Mouse (Mus musculus) gastrocnemius, postnatal 14 days (tissue): Measurements from ENCODE around the gene Lingo3. TPM values are rescaled to one million over a fixed set of nuclear protein-coding genes. Genes with fewer than 3 reads are reported as not detected.

Source experiments
- DNase-seq: peaks from one replicate; pipeline ENCODE4 v3.0.0; 2021; ENCODE audit warnings: mixed read lengths
- intact Hi-C: fragments of 180-260 bp; cut with DNase I; formaldehyde crosslinking; loops from one replicate; pipeline ENCODE4 v1.15.1; 2025; ENCODE audit warnings: low total_unique reads
- total RNA-seq, 2 experiments: library from RNA; stranded (reverse); gene quantifications; 2 replicates each; pipeline ENCODE4 v1.2.3; 2021

Gene Lingo3
- total RNA-seq, 2 experiments from 2014 or later, result 11.3 to 24.5 TPM

GRCm38 (mm10) chr10:80807057-80807627 is 36.7 kb downstream of the Lingo3 start:
- DNase-seq, result peak; percentile 80
- intact Hi-C loops, result loop anchor here (10.0 kb wide), 1 partner anchor 188 kb away; no protein-coding TSS in a partner anchor

GRCm38 (mm10) chr10:80806341-80807056 is 37.3 kb downstream of the Lingo3 start:
- DNase-seq, result no peak
- intact Hi-C loops, result loop anchor here (10.0 kb wide), 1 partner anchor 188 kb away; no protein-coding TSS in a partner anchor

- peak; percentile 82 for DNase-seq
- intact Hi-C loops, result loop anchor here (10.0 kb wide), 1 partner anchor 189 kb away; no protein-coding TSS in a partner anchor
Measured at GRCm38 (mm10) chr10:80805925-80806324, 37.9 kb downstream of the Lingo3 start.

- intact Hi-C loops, result loop anchor here (10.0 kb wide), 1 partner anchor 189 kb away; no protein-coding TSS in a partner anchor
- DNase-seq, result no peak
Measured at GRCm38 (mm10) chr10:80805322-80805721, 38.5 kb downstream of the Lingo3 start.

GRCm38 (mm10) chr10:80804916-80805315 is 38.9 kb downstream of the Lingo3 start, which contains the start of gene Amh:
Gene Amh, plus strand, starts transcription at chr10:80805243.
- intact Hi-C loops, result loop anchor here (10.0 kb wide), 1 partner anchor 190 kb away; no protein-coding TSS in a partner anchor

DNA sequence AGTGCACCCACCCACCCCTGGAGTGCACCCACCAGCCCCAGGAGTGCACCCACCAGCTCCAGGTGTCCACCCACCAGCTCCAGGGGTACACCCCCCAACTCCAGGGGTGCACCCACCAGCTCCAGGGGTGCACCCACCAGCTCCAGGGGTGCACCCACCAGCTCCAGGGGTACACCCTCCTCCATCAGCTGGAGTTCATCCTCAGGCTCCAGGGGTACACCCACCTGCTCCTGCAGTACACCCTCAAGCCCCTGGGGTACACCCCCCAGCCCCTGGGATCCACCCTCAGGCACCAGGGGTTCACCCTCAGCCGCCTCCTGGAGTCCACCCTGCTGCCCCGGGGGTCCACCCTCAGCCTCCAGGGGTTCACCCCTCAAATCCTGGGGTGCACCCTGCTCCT is 39.5 kb downstream of the Lingo3 start:
- no peak for DNase-seq
- intact Hi-C loops, result loop anchor here (10.0 kb wide), 1 partner anchor 190 kb away; no protein-coding TSS in a partner anchor

More at GRCm38 (mm10) chr10:80804916-80805315, 38.9 kb downstream of the Lingo3 start, which contains the start of gene Amh:
- no peak for DNase-seq

DNA sequence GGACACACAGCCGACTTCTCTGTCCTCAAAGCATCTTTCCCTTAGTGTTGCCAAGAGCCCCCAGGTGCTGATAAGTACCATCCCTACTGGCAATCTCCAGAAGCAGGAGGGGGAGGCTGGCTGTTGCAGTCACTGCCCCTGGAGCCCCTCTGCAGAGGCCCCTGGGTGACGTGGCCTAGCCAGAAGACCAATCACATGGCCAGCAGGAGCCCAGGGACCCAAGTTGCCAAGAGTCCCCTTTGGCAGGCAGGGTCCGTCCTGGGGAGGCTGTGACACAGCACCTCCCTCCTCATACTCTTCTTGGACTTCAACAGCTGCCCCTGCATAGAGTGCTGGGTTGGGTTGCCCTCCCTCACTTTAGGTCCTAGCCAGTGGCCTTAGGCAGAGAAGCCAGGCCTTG is 40.8 kb downstream of the Lingo3 start:
- no peak for DNase-seq
- intact Hi-C loops, result loop anchor here (10.0 kb wide), 1 partner anchor 192 kb away; no protein-coding TSS in a partner anchor

DNA sequence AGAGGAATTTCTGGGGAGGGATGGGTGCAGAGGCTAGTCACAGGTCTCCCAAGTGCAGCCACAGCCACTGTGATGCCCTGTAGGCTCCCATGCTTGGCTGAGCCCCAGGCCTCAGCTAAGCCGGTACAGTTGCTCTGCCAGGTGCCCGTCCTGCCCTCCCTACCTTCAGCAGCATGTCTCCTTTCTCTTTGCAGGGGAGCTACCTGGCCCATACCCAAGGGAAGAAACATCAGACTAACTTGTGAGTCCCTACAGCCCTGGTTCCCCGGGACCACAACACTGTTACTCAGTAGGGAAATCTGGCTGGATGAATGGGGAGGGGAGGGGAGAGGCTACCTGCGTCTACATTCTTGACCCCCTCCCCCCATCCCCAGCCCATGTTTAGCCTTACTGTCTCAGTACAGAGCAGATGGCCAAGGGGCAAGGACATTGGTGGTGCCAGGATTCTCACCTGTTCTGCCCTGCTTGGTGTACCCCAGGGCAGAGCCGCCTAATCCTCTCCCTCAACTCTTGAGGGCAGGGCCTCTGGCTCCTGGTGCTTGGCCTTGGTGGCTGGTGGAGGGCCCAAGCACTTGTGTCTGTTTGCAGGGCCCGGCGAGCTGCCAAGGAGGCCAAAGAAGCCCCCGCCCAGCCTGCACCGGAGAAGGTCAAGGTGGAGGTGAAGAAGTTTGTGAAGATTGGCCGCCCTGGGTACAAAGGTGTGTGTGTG is 41.5 kb downstream of the Lingo3 start:
- DNase-seq, result no peak
- intact Hi-C loops, result loop anchor here (10.0 kb wide), 1 partner anchor 192 kb away; no protein-coding TSS in a partner anchor

DNA sequence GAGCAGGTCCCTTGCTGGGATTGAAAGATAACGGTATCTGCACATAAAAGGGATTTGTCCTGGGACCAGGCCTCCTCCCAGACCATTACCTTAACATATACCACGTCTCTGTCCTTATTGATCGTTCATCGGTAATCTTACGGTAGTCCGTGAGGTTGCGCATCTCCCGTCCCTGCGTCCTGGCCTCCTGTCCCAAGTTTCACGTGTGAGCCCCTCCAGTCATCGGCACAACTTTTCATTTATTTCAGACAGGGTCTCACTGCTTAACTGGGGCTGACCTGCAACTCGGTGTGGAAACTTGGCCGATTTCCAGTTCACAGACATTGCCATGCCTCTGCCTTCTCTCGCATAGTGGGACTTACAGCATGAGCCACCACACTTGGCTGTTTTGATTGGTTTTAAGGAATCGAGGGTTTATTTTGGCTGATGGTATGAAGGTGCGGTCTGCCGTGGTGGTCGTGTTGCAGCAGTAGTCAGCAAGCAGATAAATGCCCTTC is 44.7 kb downstream of the Lingo3 start:
- intact Hi-C loops, result no loop called here

DNA sequence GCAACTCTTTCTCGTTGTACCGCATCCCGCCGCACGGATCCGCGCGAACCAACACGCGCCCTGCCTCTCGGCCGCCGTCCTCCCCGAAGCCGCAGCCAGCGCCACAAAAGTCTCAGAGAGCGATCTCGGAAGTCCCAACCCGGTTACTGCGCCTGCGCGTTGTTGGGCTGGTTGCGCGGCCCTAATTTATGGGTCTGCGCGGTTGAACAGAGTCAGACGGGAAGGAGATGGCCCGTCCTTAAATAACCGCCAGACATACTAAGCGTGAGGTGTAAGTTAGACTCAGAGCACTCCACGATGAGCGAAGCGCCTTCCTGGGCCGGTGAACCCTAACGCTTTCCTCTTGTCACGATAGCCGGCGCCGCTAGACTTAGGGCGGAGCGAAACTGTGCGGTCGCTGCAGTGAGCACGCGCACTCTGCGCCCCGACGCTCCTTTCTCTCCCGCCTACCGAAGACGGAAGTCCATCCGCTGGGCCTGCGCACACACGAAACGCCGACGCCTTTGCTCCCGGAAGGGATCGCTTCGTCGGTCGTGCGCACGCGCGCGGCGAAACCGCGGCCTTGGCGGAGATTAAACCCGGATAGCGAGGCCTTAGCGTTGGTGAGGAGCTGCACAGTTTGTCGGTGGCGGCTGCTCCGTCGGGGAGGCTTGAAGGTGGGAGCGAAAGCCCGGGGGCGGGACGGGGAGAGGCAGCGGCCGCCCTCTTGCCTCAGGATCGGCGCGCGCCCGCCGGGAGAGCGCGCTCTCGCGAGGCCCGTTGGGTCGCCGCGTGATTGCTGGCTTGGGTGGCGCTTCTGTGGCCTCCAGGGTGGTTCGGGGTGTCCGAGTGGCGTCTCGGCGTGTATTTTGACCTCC is 45.5 kb downstream of the Lingo3 start, which contains the start of the genes Sf3a2 and Plekhj1:
Sf3a2 (plus strand) TSS at position 49 of the 857 bp plus-strand sequence.
Plekhj1 (minus strand) TSS at position 477 of the 857 bp plus-strand sequence.
- peak; percentile 95 for DNase-seq
- intact Hi-C loops, result no loop called here

More for the DNA sequence above, 44.7 kb downstream of the Lingo3 start:
- no peak for DNase-seq

DNA sequence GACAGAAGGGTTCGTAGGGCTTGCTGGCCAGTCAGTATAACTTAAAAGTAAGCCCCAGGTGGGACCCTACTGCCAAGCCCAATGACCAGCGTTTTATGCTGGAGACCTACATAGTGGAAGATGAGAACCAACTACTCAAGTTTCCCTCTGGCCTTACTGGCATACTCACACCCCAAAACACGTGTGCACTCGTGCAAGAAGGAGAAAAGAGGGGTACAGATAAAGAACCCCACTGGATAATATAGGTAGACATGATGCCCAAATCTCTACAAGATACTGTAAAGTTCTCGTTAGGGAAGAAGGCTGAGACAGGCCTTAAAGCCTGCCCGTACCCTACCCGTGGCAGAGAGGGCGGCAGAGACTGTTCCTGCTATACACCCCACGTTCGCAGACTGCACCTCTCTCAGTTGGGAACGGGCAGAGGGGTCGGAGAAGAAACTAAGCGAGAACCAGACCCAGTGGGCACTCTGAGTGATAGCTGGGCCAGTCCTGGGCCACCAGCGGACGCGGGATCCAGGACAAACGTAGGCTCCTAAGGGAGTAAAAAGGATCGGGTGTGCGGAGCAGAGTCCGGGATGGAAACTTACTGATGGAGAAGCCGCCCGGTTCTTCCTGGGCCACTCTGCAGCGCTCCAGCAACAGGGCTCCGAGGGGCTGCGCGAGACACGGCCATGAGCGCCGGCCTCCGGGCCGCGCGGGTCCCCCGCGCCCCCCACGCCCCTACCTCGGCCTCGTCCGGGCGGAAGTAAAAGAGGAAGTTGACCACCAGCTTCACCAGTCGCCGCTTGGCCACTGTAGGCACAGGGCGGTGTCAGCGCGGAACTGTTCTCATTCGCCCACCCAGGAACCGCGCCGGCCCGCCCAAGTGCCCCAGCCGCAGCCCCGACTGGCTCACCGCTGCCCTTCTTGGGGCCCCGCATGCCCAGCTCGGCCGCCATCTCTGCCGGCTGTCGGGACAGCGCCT is 46.4 kb downstream of the Lingo3 start:
- no peak for DNase-seq
- intact Hi-C loops, result no loop called here

GRCm38 (mm10) chr10:80796307-80796848 is 47.5 kb downstream of the Lingo3 start:
- intact Hi-C loops, result no loop called here
- DNase-seq, result no peak

- no peak for DNase-seq
- intact Hi-C loops, result loop anchor here (5.0 kb wide), 1 partner anchor 47 kb away; no protein-coding TSS in a partner anchor
Measured at GRCm38 (mm10) chr10:80794750-80795149, 49.1 kb downstream of the Lingo3 start.

GRCm38 (mm10) chr10:80793803-80794202 is 50.0 kb downstream of the Lingo3 start:
- intact Hi-C loops, result loop anchor here (5.0 kb wide), 1 partner anchor 47 kb away; no protein-coding TSS in a partner anchor
- no peak for DNase-seq

- DNase-seq, result no peak
- intact Hi-C loops, result loop anchor here (5.0 kb wide), 1 partner anchor 46 kb away; no protein-coding TSS in a partner anchor
Measured at GRCm38 (mm10) chr10:80793033-80793784, 50.6 kb downstream of the Lingo3 start.
